Mouse (Mus musculus): ENCODE results near the gene Ints3. TPM values are rescaled to one million over a fixed set of nuclear protein-coding genes. Genes with fewer than 3 reads are reported as not detected.

Ints3 gene
- polyA plus RNA-seq, 1 experiment from 2014 or later, result 40.9 TPM

DNA sequence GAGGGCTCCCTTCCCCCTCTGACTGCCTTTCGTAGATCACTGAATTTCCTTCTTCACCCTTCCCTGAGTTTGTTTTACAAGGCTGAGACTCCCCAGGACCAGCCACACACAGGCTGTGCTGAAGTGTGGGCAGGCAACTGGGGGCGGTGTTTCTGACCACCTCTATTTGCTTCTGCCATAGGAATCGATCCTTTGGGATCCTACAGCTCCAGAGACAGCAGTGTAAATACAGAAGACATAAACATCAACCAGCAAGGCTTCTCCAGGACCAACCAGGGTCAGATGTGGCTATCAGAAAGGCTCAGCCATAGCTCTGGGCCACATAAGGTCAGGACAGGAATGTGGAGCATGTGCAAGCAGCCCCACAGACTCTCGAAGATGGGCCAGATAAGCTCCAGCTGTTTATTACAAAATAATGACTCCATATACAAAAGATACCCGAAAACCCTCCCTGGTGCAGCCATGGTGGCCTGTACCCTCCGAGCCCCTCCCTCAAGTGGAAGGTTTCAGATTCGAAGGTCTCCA, 48.5 kb downstream of the Ints3 start:
- Histone ChIP-seq H3K4me1 (peaks cover 44% of the 10 kb centered on the region), H3K27me3 (ENCODE audit: poor library complexity, severe bottlenecking) (peaks cover 18% of the 10 kb centered on the region), H3K9me3 (no peaks in the 10 kb centered on the region), H3K27ac (peak overlapping the region; percentile 15; the same call in 1 of the 2 replicates), H3K4me3 (no peak overlapping the region), H3K36me3 (replicated peaks) (peaks cover 40% of the 10 kb centered on the region)
- DNase-seq (ENCODE audit: extremely low spot score, low spot score), result no peak
- WGBS, result 78% methylated on average over 7 of the region's 7 CpGs

- Histone ChIP-seq H3K27me3 (ENCODE audit: poor library complexity, severe bottlenecking) (peaks cover 9% of the 10 kb centered on the region; the same call in 1 of the 2 replicates), H3K36me3 (replicated peaks) (peaks cover 40% of the 10 kb centered on the region), H3K4me1 (peaks cover 32% of the 10 kb centered on the region), H3K4me3 (no peak overlapping the region), H3K9me3 (no peaks in the 10 kb centered on the region), H3K27ac (no peak overlapping the region)
- no peak for DNase-seq (ENCODE audit: extremely low spot score, low spot score)
- 84% methylated on average over 4 of the region's 4 CpGs for WGBS
Observed at GRCm38 (mm10) chr3:90383690-90384089, 49.7 kb downstream of the Ints3 start.

DNA sequence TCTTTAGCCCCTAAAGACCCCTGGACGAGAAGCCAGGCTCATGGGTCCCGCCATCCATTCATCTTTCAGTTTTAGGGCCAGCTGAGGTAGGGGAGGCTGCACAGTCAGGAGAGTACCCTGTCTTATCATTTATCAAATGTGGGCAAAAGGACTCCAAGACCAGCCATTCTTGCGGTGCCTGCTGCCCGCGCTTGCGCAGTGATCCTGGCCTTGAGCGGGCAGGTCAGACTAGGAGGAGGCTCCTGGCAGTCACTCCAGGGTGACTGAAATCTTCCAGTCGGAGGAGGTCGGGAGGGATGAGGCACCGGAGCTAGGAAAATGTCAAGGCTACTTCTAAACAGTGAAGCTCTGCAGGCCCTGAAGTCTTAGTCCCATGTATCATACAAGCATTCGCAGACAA, 51.7 kb downstream of the Ints3 start:
- no peak overlapping the region for H3K27ac ChIP-seq
- H3K4me3 ChIP-seq, result no peak overlapping the region
- peaks cover 27% of the 10 kb centered on the region for H3K36me3 ChIP-seq (replicated peaks)
- peaks cover 17% of the 10 kb centered on the region for H3K4me1 ChIP-seq
- H3K9me3 ChIP-seq, result no peaks in the 10 kb centered on the region
- no peaks in the 10 kb centered on the region for H3K27me3 ChIP-seq (ENCODE audit: poor library complexity, severe bottlenecking)
- DNase-seq (ENCODE audit: extremely low spot score, low spot score), result no peak
- WGBS, result 80% methylated on average over 11 of the region's 11 CpGs

DNA sequence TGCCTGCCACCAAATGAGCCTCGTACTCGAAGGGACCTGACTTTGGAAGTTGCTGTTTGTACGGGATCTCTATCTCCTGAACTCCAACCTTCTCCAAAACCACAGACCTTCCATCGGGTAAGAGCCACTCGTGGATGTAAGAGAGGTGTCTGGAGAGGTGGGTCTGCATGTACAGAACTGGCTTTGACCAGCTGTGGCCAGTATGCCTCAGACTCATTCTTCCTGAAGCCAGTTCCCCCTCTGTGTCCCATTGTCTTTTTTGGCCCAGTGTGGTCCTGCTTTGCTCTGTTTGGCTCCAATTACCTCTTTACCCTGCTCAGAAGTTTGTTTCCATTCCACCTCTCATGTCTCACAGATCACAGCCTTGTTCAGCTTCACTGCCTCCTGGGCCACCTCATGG, 54.9 kb downstream of the Ints3 start:
- Histone ChIP-seq H3K4me3 (no peak overlapping the region), H3K36me3 (replicated peaks) (no peaks in the 10 kb centered on the region), H3K27me3 (ENCODE audit: poor library complexity, severe bottlenecking) (no peaks in the 10 kb centered on the region), H3K27ac (no peak overlapping the region), H3K4me1 (peaks cover 16% of the 10 kb centered on the region), H3K9me3 (no peaks in the 10 kb centered on the region)
- WGBS, result 86% methylated on average over 5 of the region's 5 CpGs
- DNase-seq (ENCODE audit: extremely low spot score, low spot score), result no peak

- Histone ChIP-seq H3K27ac (peak overlapping the region; percentile 52), H3K27me3 (ENCODE audit: poor library complexity, severe bottlenecking) (no peaks in the 10 kb centered on the region), H3K4me3 (no peak overlapping the region; the same call in 1 of the 2 replicates), H3K9me3 (no peaks in the 10 kb centered on the region), H3K36me3 (replicated peaks) (no peaks in the 10 kb centered on the region), H3K4me1 (peaks cover 16% of the 10 kb centered on the region)
- WGBS, result 64% methylated on average over 1 of the region's 1 CpGs
- no peak for DNase-seq (ENCODE audit: extremely low spot score, low spot score)
Observed at GRCm38 (mm10) chr3:90376247-90376585, 57.2 kb downstream of the Ints3 start.

DNA sequence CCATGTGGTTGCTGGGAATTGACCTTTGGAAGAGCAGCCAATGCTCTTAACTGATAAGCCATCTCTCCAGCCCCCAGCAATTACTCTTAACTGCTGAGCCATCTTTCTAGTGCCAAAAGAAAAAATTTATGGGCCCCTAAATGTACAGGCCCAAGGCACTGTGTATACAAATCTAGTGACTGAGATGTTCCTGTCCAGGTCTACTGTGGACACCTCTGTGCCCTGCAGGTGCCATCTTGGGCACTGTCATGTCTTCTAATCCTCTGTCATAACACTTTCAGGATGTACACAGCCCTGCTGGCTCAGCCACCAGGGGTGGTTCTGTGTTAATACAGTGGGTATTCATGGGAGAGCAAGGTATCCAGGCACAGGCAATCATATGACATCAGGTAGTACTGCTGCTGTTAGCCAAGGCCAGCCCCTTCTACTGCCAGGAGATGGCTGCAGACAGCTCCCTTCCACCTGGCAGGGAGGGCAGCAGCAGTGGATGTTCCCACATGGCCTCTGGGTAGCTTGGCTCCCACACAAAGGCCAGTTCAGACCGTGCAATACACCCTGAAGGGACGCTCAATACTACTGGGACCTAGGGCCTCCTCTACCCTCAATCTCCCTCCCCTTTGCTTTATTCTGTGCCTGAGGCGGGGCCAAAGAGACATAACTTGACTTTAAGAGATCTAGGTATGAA, 57.7 kb downstream of the Ints3 start:
- Histone ChIP-seq H3K4me1 (peaks cover 16% of the 10 kb centered on the region), H3K27me3 (ENCODE audit: poor library complexity, severe bottlenecking) (no peaks in the 10 kb centered on the region), H3K9me3 (no peaks in the 10 kb centered on the region), H3K27ac (peak overlapping the region; percentile 52), H3K4me3 (no peak overlapping the region), H3K36me3 (replicated peaks) (no peaks in the 10 kb centered on the region)
- DNase-seq (ENCODE audit: extremely low spot score, low spot score), result no peak
- WGBS, result 40% methylated on average over 3 of the region's 3 CpGs

- no peak overlapping the region for H3K4me3 ChIP-seq
- no peaks in the 10 kb centered on the region for H3K9me3 ChIP-seq
- H3K36me3 ChIP-seq (replicated peaks), result no peaks in the 10 kb centered on the region
- H3K27me3 ChIP-seq (ENCODE audit: poor library complexity, severe bottlenecking), result no peaks in the 10 kb centered on the region
- peaks cover 16% of the 10 kb centered on the region for H3K4me1 ChIP-seq
- no peak overlapping the region for H3K27ac ChIP-seq
- 89% methylated on average over 4 of the region's 4 CpGs for WGBS
- DNase-seq (ENCODE audit: extremely low spot score, low spot score), result no peak
Observed at GRCm38 (mm10) chr3:90374368-90374767, 59.1 kb downstream of the Ints3 start.

DNA sequence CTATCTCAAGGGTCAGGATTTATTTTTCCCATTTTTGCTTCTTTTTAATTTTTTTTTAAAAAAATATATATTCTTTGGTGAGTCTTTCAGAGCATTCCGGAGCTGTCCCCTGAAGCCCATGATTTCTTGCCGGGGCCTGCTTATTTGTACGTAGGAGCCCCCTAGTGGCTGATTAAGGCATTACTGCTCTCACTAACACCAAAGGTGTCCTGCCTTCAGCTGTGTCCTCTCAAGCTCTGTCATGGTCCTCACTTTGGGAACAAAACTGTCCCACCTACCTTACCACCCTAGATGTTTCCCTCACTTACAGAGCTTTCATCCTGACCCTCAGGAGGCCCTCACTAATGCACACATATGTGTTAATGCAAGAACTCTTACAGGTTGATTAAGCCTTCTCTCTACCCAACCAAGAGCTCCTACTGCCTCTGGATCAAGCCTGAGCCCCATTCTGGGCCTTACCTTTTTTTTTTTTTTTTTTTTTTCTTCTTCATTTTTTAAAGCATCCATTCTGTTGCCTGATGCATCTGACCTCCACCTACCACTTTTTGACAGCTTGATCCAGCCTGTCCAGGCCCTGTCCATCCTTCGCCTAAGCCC, 59.9 kb downstream of the Ints3 start:
- no peaks in the 10 kb centered on the region for H3K36me3 ChIP-seq (replicated peaks)
- DNase-seq (ENCODE audit: extremely low spot score, low spot score), result peak; percentile 75
- H3K4me3 ChIP-seq, result no peak overlapping the region
- H3K9me3 ChIP-seq, result no peaks in the 10 kb centered on the region
- peaks cover 16% of the 10 kb centered on the region for H3K4me1 ChIP-seq
- 32% methylated on average over 4 of the region's 4 CpGs for WGBS
- no peaks in the 10 kb centered on the region for H3K27me3 ChIP-seq (ENCODE audit: poor library complexity, severe bottlenecking)
- H3K27ac ChIP-seq, result no peak overlapping the region

DNA sequence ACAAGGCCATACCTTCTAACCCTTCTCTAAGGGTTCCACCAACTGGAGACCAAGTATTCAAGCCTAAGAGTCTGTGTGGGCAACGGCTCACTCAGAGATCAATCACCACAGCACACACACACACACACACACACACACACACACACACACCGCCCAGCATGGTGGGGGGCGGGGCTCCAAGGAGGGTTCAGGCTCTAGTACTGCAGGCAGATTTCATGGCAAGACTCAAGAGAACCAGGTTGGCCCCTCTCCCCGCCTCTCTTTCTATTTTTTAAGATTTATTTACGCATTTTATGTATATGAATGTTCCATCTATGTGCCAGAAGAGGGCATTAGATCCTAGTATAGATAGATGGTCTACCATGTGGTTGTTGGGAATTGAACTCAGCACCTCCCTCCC, 60.6 kb downstream of the Ints3 start:
- 67% methylated on average over 5 of the region's 5 CpGs for WGBS
- no peak for DNase-seq (ENCODE audit: extremely low spot score, low spot score)
- Histone ChIP-seq H3K27me3 (ENCODE audit: poor library complexity, severe bottlenecking) (no peaks in the 10 kb centered on the region), H3K36me3 (replicated peaks) (no peaks in the 10 kb centered on the region), H3K27ac (no peak overlapping the region), H3K4me3 (no peak overlapping the region), H3K4me1 (peaks cover 11% of the 10 kb centered on the region), H3K9me3 (no peaks in the 10 kb centered on the region)

DNA sequence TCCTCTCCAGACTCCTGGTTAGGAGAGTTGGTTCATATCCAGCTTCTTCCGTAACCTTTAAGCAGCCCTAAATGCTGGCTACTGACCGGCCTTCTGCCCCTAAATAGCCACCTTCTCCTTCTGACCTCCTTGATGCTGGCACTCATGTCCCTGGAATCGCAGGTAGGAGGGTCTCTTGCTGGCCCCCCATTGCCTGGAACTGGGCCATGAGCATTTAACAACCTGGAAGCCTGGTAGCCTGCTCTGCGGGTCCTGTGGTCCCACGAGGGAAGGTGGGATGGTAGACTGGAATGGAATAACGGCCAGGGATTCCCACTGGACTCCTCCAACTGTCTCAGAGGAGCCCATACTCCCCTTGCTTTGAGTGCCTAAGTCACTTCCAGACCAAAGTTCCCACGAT, 61.6 kb downstream of the Ints3 start:
- no peak overlapping the region for H3K4me3 ChIP-seq
- H3K9me3 ChIP-seq, result no peaks in the 10 kb centered on the region
- H3K4me1 ChIP-seq, result peaks cover 11% of the 10 kb centered on the region
- H3K27me3 ChIP-seq (ENCODE audit: poor library complexity, severe bottlenecking), result no peaks in the 10 kb centered on the region
- H3K36me3 ChIP-seq (replicated peaks), result no peaks in the 10 kb centered on the region
- no peak overlapping the region for H3K27ac ChIP-seq
- DNase-seq (ENCODE audit: extremely low spot score, low spot score), result no peak
- 80% methylated on average over 7 of the region's 7 CpGs for WGBS

GRCm38 (mm10) chr3:90369041-90369440, 64.4 kb downstream of the Ints3 start:
- no peaks in the 10 kb centered on the region for H3K4me1 ChIP-seq
- H3K36me3 ChIP-seq (replicated peaks), result 0 out of 2 replicates have a peak, but pooled peaks cover 4% of the 10 kb centered on the region
- no peaks in the 10 kb centered on the region for H3K27me3 ChIP-seq (ENCODE audit: poor library complexity, severe bottlenecking)
- no peak overlapping the region for H3K27ac ChIP-seq
- WGBS, result 66% methylated on average over 2 of the region's 2 CpGs
- H3K9me3 ChIP-seq, result no peaks in the 10 kb centered on the region
- no peak for DNase-seq (ENCODE audit: extremely low spot score, low spot score)
- H3K4me3 ChIP-seq, result no peak overlapping the region

GRCm38 (mm10) chr3:90367001-90367632, 66.3 kb downstream of the Ints3 start:
- no peak overlapping the region for H3K27ac ChIP-seq
- no peaks in the 10 kb centered on the region for H3K27me3 ChIP-seq (ENCODE audit: poor library complexity, severe bottlenecking)
- no peak overlapping the region for H3K4me3 ChIP-seq
- 94% methylated on average over 5 of the region's 5 CpGs for WGBS
- DNase-seq (ENCODE audit: extremely low spot score, low spot score), result no peak
- H3K4me1 ChIP-seq, result no peaks in the 10 kb centered on the region
- no peaks in the 10 kb centered on the region for H3K9me3 ChIP-seq
- H3K36me3 ChIP-seq (replicated peaks), result peaks cover 18% of the 10 kb centered on the region

DNA sequence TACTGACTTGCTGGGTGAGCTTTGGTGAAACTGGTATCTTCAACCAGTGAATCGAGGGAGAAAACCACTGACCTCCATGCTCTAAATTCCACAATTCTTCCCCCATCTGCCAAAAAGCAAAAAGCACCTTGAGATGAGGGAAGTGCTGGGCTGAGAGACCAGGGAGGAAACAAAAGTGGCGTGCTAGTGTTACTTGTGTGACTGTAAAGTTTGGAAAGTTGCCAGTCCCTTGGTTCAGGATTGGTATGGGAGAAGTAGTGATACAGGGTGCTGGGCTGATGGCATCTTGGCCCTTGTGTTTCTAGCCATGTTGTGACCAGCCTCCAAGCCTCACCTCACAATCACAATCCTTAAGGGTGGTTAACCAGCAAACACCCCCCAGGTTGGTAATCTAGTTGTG, 71.1 kb downstream of the Ints3 start:
- 94% methylated on average over 2 of the region's 2 CpGs for WGBS
- Histone ChIP-seq H3K27me3 (ENCODE audit: poor library complexity, severe bottlenecking) (no peaks in the 10 kb centered on the region), H3K4me1 (no peaks in the 10 kb centered on the region), H3K27ac (no peak overlapping the region), H3K36me3 (replicated peaks) (peaks cover 60% of the 10 kb centered on the region), H3K4me3 (no peak overlapping the region), H3K9me3 (no peaks in the 10 kb centered on the region)
- no peak for DNase-seq (ENCODE audit: extremely low spot score, low spot score)

Data from forebrain, embryonic 10.5 days (tissue).